Mouse (Mus musculus) myocyte (in vitro differentiated cells): Measurements from ENCODE around the gene Ydjc.

Source experiments
- E2F4 ChIP-seq: IDR thresholded peaks from one replicate; pipeline ENCODE4 v1.6.1; 2011; ENCODE audit warnings: mild to moderate bottlenecking, control low read depth, moderate library complexity; ENCODE audit not compliant: insufficient read depth
- MYOG ChIP-seq, 3 experiments: IDR thresholded peaks; one replicate each; pipeline ENCODE4 v1.6.1; 2011; ENCODE audit warnings: control low read depth in 2 of 3, low read depth in 2 of 3, mild to moderate bottlenecking in 2 of 3; ENCODE audit not compliant: insufficient read length in 2 of 3, control insufficient read depth in 1 of 3, insufficient read depth in 1 of 3
- POLR2A ChIP-seq: IDR thresholded peaks from one replicate; pipeline ENCODE4 v1.6.1; 2011; ENCODE audit warnings: low read depth, mild to moderate bottlenecking, control low read depth, moderate library complexity; ENCODE audit not compliant: insufficient read length
- REST ChIP-seq: IDR thresholded peaks from one replicate; pipeline ENCODE4 v1.6.1; 2011; ENCODE audit warnings: mild to moderate bottlenecking, control low read depth, moderate library complexity; ENCODE audit not compliant: insufficient read depth, insufficient read length

GRCm38 (mm10) chr16:17124119-17124870, 20.1 kb upstream of the Ydjc start:
- TF ChIP-seq E2F4 (no peak), POLR2A (no peak), REST (no peak), MYOG (IDR thresholded peaks at IDR 0.05; ENCODE audit: control insufficient read depth in 1 of 3, insufficient read depth in 1 of 3, insufficient read length in 2 of 3, low read depth in 2 of 3) (no peak)
